Mouse (Mus musculus) adrenal gland (tissue): ENCODE measurements around the gene Olfr165.
"Not testable (repeated sequence)": the region's sequence is repeated elsewhere in the genome, so short reads cannot be mapped to it uniquely, and the experiment has no call there.

Source experiments
- intact Hi-C: fragments of 180-260 bp; cut with DNase I; formaldehyde crosslinking; loops from one replicate; pipeline ENCODE4 v1.15.1; 2025
- long read RNA-seq, 2 experiments: library from polyadenylated mRNA; unstranded; transcript quantifications; one replicate each; pipeline ENCODE4 v2.0.0; 2020; ENCODE audit warnings: borderline replicate concordance in 1 of 2; ENCODE audit not compliant: insufficient replicate concordance in 1 of 2

Olfr165 gene
- long read RNA-seq, experiment 1, result 0 reads
- long read RNA-seq, experiment 2, result 0 reads

DNA sequence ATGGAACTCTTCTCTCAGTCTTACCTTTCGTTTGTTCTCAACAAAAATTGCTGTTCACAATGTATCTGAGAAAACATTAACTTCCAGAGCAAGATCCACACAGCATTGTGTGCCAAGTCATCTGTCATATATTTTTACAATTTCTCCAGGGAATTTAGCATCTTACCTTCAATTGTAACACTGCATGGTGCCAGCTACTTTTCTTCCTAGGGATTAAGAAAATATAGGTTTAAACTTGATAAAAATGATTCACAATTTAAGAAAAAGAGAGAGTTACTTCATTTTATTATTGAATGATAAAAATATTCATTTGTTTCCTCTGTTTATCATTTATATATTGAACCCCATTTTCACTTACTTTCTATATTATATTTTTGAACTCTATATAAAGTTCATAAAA is at the start of gene Olfr165:
Gene Olfr165, minus strand, starts transcription at position 101 of the 400 bp plus-strand sequence.
- intact Hi-C loops, result no loop called here

DNA sequence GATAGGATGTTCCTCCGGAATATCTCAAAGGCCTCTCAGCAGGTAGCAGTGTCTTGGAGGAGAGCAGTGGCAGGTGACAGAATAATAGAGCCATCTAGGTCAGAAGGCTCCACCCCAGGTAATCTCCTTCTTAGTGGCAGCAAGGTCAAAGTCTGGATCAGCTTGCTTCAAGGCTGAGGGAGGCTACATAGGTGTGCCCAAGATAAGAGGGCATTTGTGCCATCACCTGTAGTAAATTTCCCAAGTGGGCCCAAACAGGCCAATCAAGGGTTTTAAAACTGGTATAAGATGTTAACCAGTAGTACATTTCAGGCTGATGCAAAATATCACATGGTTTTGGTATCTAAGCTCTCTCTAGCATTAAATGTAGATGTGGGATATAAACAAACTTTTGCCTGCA is 41.4 kb upstream of the Olfr165 start:
- intact Hi-C loops, result no loop called here

DNA sequence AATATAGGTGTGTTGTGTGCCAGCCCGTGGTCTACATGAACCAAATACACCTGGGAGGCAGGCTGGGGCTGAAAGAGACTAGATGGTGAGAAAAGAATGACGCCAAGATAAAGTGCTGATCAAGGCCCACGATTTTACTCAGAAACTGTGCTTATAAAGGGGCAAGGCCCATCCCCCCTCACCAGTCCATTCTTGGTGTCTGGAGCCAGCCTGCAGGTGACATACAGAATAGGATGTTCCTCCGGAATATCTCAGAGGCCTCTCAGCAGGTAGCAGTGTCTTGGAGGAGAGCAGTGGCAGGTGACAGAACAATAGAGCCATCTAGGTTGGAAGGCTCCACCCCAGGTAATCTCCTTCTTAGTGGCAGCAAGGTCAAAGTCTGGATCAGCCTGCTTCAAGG is 35.8 kb upstream of the Olfr165 start:
- intact Hi-C loops, result not testable (repeated sequence)

DNA sequence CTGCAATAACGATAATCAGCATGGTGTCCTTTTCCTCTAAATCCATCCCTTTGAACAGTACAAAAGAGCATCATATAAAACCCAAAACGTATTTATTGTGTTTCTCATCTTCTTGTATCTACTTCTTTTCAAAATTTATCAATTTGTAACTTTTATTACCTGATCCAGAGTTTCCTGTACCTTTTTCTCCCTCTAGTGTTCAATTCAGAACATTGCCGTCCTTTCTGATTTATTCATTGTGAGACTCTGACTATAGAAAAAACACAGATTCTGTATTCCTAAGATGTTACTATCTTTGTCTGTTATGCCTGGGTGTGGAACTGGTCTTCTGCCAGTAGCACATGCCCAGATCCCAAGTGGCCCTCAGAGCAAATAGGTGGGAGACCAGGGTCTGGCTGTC is 35.0 kb downstream of the Olfr165 start:
- intact Hi-C loops, result no loop called here
